Mouse (Mus musculus): ENCODE results near the gene Tmem101. TPM values are rescaled to one million over a fixed set of nuclear protein-coding genes. Genes with fewer than 3 reads are reported as not detected.
"Not testable (repeated sequence)": the region's sequence is repeated elsewhere in the genome, so short reads cannot be mapped to it uniquely, and the experiment has no call there.

Tmem101 gene
- polyA plus RNA-seq, 1 experiment, result 26.7 TPM

GRCm38 (mm10) chr11:102159781-102160180 is 3.6 kb upstream of the Tmem101 start:
- TF ChIP-seq CTCF (IDR thresholded peaks at IDR 0.05; ENCODE audit: insufficient read depth, low read length), result no peak
- no peak for TF ChIP-seq POLR2A (IDR thresholded peaks at IDR 0.05; ENCODE audit: borderline replicate concordance, extremely low read depth, low read depth, low read length)
- peaks cover 4% of the 10 kb centered on the region; the same call in 1 of the 2 replicates for H3K4me1 ChIP-seq (ENCODE audit: control insufficient read depth, insufficient read depth, low read length)
- no peak overlapping the region for H3K4me3 ChIP-seq (replicated peaks; ENCODE audit: extremely low read depth, low read depth, low read length)
- 63% methylated on average over 5 of the region's 5 CpGs for WGBS
- DNase-seq, result no peak

- DNase-seq; H3K4me1 ChIP-seq (ENCODE audit: control insufficient read depth, insufficient read depth, low read length); H3K4me3 ChIP-seq (replicated peaks; ENCODE audit: extremely low read depth, low read depth, low read length): not testable (repeated sequence)
- WGBS, result 80% methylated on average over 2 of the region's 2 CpGs
These were observed 1.8 kb upstream of the Tmem101 start for GRCm38 (mm10) chr11:102158024-102158423.

DNA sequence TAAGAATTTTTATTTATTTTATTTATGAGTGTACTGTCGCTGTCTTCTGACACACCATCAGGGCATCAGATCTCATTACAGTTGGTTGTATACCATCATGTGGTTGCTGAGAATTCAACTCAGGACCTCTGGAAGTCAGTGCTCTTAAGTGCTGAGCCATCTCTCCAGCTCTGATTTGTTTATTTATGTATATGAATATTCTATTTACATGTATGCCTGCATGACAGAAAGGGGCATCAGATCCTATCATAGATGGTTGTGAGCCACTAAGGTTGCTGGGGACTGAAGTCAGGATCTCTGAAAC is 534 bp upstream of the Tmem101 start:
- no peak overlapping the region for H3K4me3 ChIP-seq (replicated peaks; ENCODE audit: extremely low read depth, low read depth, low read length)
- TF ChIP-seq CTCF (IDR thresholded peaks at IDR 0.05; ENCODE audit: insufficient read depth, low read length) (no peak), POLR2A (IDR thresholded peaks at IDR 0.05; ENCODE audit: borderline replicate concordance, extremely low read depth, low read depth, low read length) (no peak)
- peaks cover 4% of the 10 kb centered on the region; the same call in 1 of the 2 replicates for H3K4me1 ChIP-seq (ENCODE audit: control insufficient read depth, insufficient read depth, low read length)
- no peak for DNase-seq
- WGBS, result 6% methylated on average over 1 of the region's 1 CpGs

DNA sequence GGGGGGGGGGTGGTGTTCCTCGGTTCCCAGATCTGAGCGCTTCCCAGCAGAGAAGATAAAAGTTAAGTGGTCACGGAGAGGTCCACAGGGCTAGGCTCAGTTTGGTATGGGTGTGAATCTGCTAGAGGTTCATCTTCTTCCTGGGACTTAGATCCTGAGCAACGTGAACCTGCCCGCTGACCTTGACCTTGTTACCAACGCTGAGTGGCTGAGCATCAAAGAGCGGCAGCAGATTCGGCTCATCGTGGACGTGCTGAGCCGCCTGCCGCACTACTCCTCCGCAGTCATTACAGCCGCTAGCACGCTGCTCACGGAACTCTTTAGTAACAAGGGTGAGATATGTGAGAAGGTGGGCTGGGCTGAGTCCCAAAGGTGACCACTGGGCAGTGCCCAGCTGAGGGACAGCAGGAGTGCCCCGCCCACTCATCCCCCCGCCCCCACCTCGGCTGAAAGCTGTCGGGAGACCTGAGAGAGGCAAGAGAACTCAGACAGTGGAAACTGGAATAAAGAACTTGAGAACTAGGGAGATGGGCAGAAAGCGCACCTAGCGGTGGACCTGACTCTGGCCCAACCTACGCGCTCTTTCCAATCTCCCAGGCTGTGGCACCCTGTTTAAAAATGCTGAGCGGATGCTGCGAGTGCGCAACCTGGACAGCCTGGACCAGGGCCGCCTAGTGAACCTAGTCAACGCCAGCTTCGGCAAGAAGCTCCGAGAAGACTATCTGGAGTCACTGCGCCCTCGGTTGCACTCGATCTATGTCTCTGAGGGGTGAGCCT is 8.8 kb downstream of the Tmem101 start:
- DNase-seq, result no peak
- TF ChIP-seq CTCF (IDR thresholded peaks at IDR 0.05; ENCODE audit: insufficient read depth, low read length) (no peak), POLR2A (IDR thresholded peaks at IDR 0.05; ENCODE audit: borderline replicate concordance, extremely low read depth, low read depth, low read length) (no peak)
- WGBS, result 14% methylated on average over 34 of the region's 34 CpGs
- H3K4me3 ChIP-seq (replicated peaks; ENCODE audit: extremely low read depth, low read depth, low read length), result no peak overlapping the region
- H3K4me1 ChIP-seq (ENCODE audit: control insufficient read depth, insufficient read depth, low read length), result peaks cover 3% of the 10 kb centered on the region; the same call in 1 of the 2 replicates

- DNase-seq, result no peak
- Histone ChIP-seq H3K4me1 (ENCODE audit: control insufficient read depth, insufficient read depth, low read length) (peaks cover 3% of the 10 kb centered on the region; the same call in 1 of the 2 replicates), H3K4me3 (replicated peaks; ENCODE audit: extremely low read depth, low read depth, low read length) (no peak overlapping the region)
- whole genome bisulfite sequencing, result 14% methylated on average over 17 of the region's 17 CpGs
- TF ChIP-seq POLR2A (IDR thresholded peaks at IDR 0.05; ENCODE audit: borderline replicate concordance, extremely low read depth, low read depth, low read length) (no peak), CTCF (IDR thresholded peaks at IDR 0.05; ENCODE audit: insufficient read depth, low read length) (no peak)
These were observed 9.7 kb downstream of the Tmem101 start for GRCm38 (mm10) chr11:102146531-102146930.

- no peak overlapping the region for H3K4me3 ChIP-seq (replicated peaks; ENCODE audit: extremely low read depth, low read depth, low read length)
- peaks cover 3% of the 10 kb centered on the region; the same call in 1 of the 2 replicates for H3K4me1 ChIP-seq (ENCODE audit: control insufficient read depth, insufficient read depth, low read length)
- DNase-seq, result no peak
- no peak for TF ChIP-seq POLR2A (IDR thresholded peaks at IDR 0.05; ENCODE audit: borderline replicate concordance, extremely low read depth, low read depth, low read length)
- TF ChIP-seq CTCF (IDR thresholded peaks at IDR 0.05; ENCODE audit: insufficient read depth, low read length), result no peak
- WGBS, result 5% methylated on average over 16 of the region's 16 CpGs
These were observed 10.2 kb downstream of the Tmem101 start for GRCm38 (mm10) chr11:102146005-102146404.

GRCm38 (mm10) chr11:102145471-102146001 is 10.7 kb downstream of the Tmem101 start, which contains the start of gene Nags:
Gene Nags (plus strand): TSS chr11:102145513.
- H3K4me1 ChIP-seq (ENCODE audit: control insufficient read depth, insufficient read depth, low read length), result peaks cover 3% of the 10 kb centered on the region; the same call in 1 of the 2 replicates

DNA sequence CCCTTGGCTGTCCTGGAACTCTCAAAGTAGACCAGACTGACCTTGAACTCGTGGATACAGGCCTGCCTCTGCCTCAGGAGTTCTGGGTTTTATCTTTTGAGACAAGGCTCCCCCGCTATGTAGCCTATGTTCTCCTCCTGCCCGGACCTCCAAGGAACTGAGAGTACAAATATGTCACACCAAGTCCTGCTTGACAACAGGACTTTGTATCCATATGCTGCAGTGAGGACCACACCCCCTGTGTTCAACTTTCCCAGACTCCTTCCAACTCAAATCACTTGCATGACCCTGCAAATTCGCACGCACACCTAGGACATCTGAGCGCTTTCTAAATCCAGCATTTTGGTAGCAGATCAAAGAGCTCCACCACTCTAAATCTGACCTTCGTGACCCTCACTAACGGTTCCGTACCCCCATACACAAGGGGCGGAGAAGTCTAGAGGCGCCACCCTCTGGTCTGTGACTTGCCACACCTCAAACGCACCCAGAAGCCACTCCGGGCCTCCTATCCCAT is 11.2 kb downstream of the Tmem101 start:
- no peak for DNase-seq
- H3K4me3 ChIP-seq (replicated peaks; ENCODE audit: extremely low read depth, low read depth, low read length), result no peak overlapping the region
- 24% methylated on average over 13 of the region's 13 CpGs for WGBS
- no peak for TF ChIP-seq POLR2A (IDR thresholded peaks at IDR 0.05; ENCODE audit: borderline replicate concordance, extremely low read depth, low read depth, low read length)
- no peak for TF ChIP-seq CTCF (IDR thresholded peaks at IDR 0.05; ENCODE audit: insufficient read depth, low read length)
- H3K4me1 ChIP-seq (ENCODE audit: control insufficient read depth, insufficient read depth, low read length), result peaks cover 3% of the 10 kb centered on the region; the same call in 1 of the 2 replicates

More at GRCm38 (mm10) chr11:102145471-102146001, 10.7 kb downstream of the Tmem101 start, which contains the start of gene Nags:
- H3K4me3 ChIP-seq (replicated peaks; ENCODE audit: extremely low read depth, low read depth, low read length), result no peak within 1 kb of the TSS
- DNase-seq, result no peak
- WGBS, result 1% methylated on average over 50 of the region's 50 CpGs
- TF ChIP-seq POLR2A (IDR thresholded peaks at IDR 0.05; ENCODE audit: borderline replicate concordance, extremely low read depth, low read depth, low read length), result no peak
- no peak for TF ChIP-seq CTCF (IDR thresholded peaks at IDR 0.05; ENCODE audit: insufficient read depth, low read length)

DNA sequence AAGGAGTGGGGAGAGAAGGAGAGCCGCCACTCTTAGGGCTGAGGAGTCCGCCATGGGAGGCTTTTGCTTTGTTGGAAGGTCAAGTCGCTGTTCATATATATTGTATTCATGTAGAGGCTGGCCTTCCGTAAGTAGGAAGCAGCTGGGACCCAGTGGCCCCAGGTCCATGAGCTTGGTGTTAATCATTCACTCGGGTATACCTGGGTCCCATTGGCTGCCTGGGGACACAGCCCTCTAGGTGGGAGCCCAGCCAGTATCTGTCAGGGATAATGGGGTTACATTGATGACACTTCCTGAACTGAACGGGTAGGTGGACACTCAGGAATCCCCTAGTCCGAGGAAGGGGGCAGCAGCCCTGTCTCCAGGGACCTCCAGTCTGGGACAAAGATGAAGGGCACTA is 13.8 kb downstream of the Tmem101 start:
- Histone ChIP-seq H3K4me1 (ENCODE audit: control insufficient read depth, insufficient read depth, low read length) (peaks cover 3% of the 10 kb centered on the region; the same call in 1 of the 2 replicates), H3K4me3 (replicated peaks; ENCODE audit: extremely low read depth, low read depth, low read length) (no peak overlapping the region)
- DNase-seq, result no peak
- WGBS, result 54% methylated on average over 7 of the region's 7 CpGs
- no peak for TF ChIP-seq CTCF (IDR thresholded peaks at IDR 0.05; ENCODE audit: insufficient read depth, low read length)
- no peak for TF ChIP-seq POLR2A (IDR thresholded peaks at IDR 0.05; ENCODE audit: borderline replicate concordance, extremely low read depth, low read depth, low read length)

GRCm38 (mm10) chr11:102140508-102140907 is 15.7 kb downstream of the Tmem101 start:
- WGBS, result 0% methylated on average over 5 of the region's 5 CpGs
- H3K4me1 ChIP-seq (ENCODE audit: control insufficient read depth, insufficient read depth, low read length), result no peaks in the 10 kb centered on the region

More at GRCm38 (mm10) chr11:102140508-102140907, 15.7 kb downstream of the Tmem101 start:
- TF ChIP-seq POLR2A (IDR thresholded peaks at IDR 0.05; ENCODE audit: borderline replicate concordance, extremely low read depth, low read depth, low read length), result no peak
- peak; percentile 29; the same call in 1 of the 2 replicates for TF ChIP-seq CTCF (IDR thresholded peaks at IDR 0.05; ENCODE audit: insufficient read depth, low read length)
- no peak overlapping the region for H3K4me3 ChIP-seq (replicated peaks; ENCODE audit: extremely low read depth, low read depth, low read length)
- DNase-seq, result peak; percentile 53

Data from lung, adult 2 months (tissue).